Mouse (Mus musculus) WW6 (cell line): ENCODE data around the gene Cers1.

ENCODE experiments used
- DNase-seq: peaks from one replicate; pipeline ENCODE4 v3.0.0-alpha.2; 2013; ENCODE audit warnings: low read depth, low spot score

Gene Cers1

DNA sequence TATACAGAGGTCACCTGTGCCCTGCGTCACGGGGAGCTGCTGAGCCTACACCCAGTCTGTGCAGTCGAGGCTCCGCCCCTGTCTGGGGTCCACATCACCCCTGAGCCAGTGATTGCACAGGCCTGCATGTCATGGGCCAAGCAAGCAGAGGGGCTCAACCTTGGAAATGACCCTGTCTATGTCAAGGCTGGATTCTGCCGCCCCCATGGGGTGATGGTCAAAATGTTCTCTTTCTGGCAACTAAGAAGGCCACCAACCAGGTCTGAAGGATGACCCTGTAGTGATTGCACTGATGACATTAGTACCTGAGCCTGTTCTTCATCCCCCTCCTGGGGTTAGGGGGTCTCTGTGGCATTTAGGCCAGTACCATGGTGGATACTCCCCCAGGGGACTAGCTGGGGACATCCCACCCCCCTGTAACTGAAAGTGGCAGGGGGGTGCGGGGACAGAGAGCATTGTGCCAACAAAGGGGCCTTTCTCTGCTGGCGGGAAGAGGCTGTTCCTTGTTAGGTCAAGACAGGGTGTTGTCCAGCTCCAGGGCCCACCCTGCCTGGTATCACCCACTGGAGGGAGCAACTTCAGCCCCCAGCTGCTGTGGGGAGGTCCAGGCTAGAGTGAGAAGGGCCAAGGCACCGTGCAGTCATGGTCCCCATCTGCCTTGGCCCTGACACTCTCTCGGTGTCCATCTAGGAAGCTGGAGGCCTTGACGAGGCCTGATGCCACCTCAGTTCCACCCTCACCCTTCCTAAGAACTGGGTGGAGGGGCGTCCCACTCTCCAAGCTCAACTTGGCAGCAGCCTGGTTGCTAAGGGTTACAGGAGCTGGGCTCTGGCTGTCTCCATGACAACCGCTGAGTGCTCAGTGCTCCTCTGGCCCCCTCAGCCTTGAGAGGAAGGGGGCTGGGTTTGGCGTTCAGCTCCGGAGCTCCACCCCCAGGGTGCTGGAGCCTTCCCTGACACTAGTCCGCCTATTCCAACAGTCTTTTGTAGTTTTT, 1.2 kb downstream of the Cers1 start:
- peak; percentile 62 for DNase-seq

- DNase-seq, result no peak
These were observed 2.3 kb downstream of the Cers1 start for GRCm38 (mm10) chr8:70317872-70318271.

DNA sequence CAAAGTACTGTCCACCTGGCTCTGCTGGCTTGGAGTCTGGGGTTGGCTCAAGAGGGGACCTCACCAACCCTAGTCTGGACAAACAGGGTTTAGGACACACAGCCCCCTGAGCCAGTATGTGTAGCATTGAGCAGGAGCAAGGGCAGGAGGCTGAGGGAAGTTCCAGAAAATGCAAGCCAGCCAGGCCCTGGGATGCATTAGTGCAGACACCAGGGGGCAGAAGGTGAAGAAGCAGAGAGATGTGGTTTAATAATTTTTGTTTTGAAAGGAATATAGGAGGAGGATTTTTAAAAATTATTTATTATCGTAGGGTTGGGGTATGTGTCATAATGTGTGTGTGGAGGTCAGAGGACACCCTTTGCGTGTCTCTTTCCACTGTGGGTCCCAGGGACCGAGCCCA, 8.1 kb downstream of the Cers1 start:
- no peak for DNase-seq

DNA sequence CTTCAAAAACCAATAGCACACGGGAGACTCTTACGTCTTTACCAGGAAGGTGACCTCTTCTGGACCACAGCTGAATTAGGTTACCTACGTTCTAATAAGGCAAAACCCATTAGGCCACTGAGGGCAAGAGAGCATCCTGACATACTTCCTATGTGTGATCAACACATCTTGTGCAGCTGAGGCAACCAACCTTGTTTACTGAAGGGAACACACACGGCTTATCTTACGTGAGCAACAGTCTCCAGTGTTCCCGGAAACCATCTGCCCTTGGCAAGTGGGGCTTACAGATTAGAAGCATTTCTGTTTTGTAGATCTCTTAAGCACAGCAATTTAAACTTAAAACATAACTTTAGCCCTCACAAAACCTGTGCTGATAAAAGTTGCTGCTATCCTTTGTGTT, 11.9 kb downstream of the Cers1 start:
- DNase-seq, result no peak

GRCm38 (mm10) chr8:70329124-70329834, 13.7 kb downstream of the Cers1 start, which contains the start of gene Gdf1:
Gdf1 (plus strand) TSS chr8:70329817.
- DNase-seq, result peak; percentile 61

GRCm38 (mm10) chr8:70329835-70330740, 14.5 kb downstream of the Cers1 start:
- no peak for DNase-seq

DNA sequence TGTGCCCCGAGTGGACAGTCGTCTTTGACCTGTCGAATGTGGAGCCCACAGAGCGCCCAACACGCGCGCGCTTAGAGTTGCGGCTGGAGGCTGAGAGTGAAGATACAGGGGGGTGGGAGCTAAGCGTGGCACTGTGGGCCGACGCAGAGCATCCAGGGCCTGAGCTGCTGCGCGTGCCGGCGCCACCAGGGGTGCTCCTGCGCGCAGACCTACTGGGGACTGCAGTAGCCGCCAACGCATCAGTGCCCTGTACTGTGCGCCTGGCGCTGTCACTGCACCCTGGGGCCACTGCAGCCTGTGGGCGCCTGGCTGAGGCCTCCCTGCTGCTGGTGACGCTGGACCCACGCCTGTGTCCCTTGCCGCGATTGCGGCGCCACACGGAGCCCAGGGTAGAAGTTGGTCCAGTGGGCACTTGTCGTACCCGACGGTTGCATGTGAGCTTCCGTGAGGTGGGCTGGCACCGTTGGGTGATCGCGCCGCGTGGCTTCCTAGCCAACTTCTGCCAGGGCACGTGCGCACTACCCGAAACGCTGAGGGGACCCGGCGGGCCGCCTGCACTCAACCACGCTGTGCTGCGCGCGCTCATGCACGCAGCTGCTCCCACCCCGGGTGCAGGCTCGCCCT, 15.3 kb downstream of the Cers1 start:
- peak; percentile 80 for DNase-seq

GRCm38 (mm10) chr8:70331526-70331925, 16.0 kb downstream of the Cers1 start:
- no peak for DNase-seq

- DNase-seq, result no peak
These were observed 16.7 kb downstream of the Cers1 start for GRCm38 (mm10) chr8:70332070-70332877.

DNA sequence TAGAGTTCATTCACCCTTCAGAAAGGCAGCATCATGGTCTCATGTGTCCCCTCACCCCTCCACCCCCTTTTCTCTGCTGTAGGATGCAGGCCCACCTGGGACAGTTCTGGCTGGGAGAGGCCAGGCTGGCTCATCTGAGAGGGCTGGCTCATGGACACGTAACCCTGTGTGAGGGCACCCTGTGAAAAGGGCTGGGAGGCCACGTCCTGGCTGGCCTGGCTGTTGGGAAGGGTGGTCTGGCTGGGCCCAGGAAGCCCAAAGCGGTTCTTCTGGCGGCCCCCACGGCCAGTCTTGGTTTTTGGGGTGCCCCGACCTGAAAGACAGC, 17.3 kb downstream of the Cers1 start:
- no peak for DNase-seq

DNA sequence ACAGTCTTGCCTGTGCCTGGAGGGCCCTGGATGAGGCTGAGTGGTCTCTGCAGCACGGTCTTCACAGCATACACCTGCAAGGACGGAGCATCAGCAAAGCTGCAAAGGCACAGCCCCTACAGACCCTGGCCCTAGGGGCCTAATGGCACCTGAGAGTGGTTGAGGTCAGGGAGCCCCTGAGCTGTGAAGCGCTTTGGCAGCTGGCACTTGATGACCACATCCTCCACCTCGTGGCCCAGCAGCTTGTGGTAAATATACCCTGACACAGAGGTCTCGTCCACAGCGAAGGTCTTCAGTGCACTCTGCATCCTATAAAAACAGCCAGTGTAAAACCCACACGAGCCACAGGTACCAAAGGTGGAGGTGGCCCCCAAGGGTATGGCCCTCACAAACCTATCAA, 23.4 kb downstream of the Cers1 start:
- DNase-seq, result no peak

DNA sequence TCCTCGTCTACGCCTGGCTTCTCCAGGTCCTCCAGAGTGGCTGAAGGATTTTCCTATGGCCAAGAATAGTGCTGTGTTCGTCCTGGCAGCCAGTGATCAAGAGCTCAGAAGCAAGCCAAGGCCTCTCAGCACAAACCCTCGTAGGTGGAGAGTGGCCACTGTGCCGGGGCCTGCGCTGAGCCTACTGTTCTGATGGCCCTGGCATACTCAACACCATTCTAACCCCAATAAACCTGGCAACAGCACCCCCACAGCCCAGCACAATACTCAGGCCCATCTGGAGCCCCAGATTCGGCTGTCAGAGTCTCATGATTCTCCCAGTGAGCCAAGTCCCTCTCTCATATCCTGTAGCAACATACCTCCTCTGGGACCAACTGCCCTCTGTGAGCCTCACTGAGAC, 25.1 kb downstream of the Cers1 start:
- DNase-seq, result no peak

DNA sequence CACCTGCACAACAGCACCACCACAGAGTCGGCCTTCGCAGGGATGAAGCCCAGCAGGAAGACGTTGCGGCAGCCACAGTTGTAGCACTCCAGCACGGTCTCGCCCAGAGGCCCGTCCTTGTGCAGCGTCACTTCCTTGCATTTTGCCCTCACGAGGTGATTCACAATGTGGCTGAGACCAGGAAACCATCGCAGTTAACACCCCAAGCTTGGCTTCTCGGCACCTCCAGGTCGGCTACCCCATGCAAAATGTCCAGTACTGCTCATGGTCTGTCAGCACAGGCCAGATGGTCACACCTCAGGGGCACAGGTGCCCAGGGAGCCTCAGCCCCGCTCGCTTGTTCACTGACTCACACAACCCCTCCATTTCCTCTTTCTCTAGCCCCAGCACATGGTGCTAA, 26.4 kb downstream of the Cers1 start:
- DNase-seq, result no peak

- DNase-seq, result no peak
These were observed 27.5 kb downstream of the Cers1 start for GRCm38 (mm10) chr8:70343076-70343475.

GRCm38 (mm10) chr8:70343696-70344095, 28.1 kb downstream of the Cers1 start:
- DNase-seq, result no peak

GRCm38 (mm10) chr8:70344279-70344678, 28.7 kb downstream of the Cers1 start:
- DNase-seq, result no peak

- no peak for DNase-seq
These were observed 31.9 kb downstream of the Cers1 start for GRCm38 (mm10) chr8:70347443-70347842.

DNA sequence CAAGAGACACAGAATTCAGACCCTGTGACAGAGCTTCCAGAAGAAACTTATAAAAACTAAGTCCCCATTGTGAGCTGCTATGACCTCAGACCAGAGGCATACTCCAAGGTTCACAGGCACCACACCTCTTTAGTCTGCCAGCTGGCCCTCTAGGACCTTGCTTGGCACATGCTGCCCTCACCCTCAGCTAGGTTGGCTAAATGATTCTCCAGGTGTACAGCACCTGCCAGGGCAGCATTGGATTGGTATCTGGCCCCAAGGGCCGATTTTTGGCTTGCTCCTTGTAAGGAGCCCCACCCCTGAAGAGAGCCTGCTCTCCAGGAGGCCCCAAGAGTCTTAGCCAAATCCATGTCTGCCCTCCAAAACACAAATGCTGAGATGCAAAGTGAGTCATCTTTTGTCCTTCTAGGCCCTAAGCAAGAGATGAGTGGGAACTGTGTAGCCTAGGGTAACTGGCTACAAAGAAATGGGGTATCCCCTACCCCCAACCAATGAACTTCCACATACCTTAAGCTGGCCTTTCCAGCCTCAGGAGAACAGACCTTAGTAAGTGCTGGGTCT, 32.4 kb downstream of the Cers1 start:
- no peak for DNase-seq

DNA sequence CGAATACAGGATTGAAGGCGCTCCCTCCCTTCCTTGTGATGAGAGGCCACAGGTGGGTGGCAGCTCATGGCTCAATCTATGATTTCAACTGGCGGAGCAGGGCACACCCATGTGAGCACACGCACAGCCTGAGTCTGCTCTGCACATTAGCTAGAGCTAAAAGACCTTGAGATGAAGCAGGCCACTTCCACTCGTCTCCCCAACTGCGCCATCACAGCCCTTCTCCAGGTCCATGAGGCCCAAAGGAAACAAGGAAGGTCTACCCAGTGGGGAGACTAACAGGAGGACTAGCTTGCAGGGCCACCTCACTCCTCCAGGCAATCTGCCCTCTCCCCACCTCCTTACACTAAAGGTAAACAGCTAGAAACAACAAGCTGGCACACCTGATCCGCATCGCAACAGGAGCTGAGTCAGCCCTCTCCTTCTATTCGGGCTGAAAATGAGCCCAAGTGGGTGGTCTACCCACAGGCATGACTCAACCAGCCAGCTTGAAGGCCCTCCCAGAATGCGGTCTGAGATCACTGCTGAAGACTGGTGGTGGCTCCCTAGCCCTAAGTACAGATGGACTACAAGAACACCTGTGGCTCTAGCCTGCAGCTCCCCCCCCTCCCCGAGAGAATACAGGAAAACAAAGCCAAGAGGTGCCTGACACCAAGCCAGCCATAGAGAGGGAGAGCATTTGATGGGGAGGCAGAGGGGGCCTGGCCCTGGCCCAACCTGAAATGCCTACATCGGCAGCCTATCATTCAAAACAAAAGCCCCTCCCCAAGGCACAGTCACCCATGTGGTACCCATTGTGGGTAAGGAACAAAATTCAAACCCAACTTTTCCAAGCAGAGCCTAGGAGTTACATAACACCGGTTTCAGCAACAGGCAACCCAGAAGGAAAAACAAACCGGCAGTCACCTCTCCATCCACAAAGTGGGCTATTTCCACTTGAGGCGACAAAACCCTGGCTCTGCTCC, 35.7 kb downstream of the Cers1 start:
- DNase-seq, result no peak
